Mouse (Mus musculus) testis, adult 2 months (tissue): ENCODE measurements around the gene Clcnka. TPM values are rescaled to one million over a fixed set of nuclear protein-coding genes. Genes with fewer than 3 reads are reported as not detected.

Source experiments
- H3K27ac ChIP-seq: fragments of 200-500 bp; 2 replicates; pipeline ENCODE4 v1.5.1; 2012; ENCODE audit warnings: low read depth, low read length; ENCODE audit not compliant: control insufficient read depth, insufficient read depth
- H3K27me3 ChIP-seq: fragments of 200-500 bp; 2 replicates; pipeline ENCODE4 v1.6.1; 2012; ENCODE audit warnings: mild to moderate bottlenecking, low read length, moderate library complexity; ENCODE audit not compliant: control insufficient read depth, insufficient read depth
- H3K36me3 ChIP-seq: fragments of 200-500 bp; 2 replicates; pipeline ENCODE4 v1.6.1; 2012; ENCODE audit warnings: mild to moderate bottlenecking, low read length; ENCODE audit not compliant: control insufficient read depth, insufficient read depth
- H3K4me1 ChIP-seq: fragments of 200-500 bp; 2 replicates; pipeline ENCODE4 v1.6.1; 2012; ENCODE audit warnings: low read length; ENCODE audit not compliant: control insufficient read depth, insufficient read depth
- H3K4me3 ChIP-seq: fragments of 200-500 bp; 2 replicates; pipeline ENCODE4 v1.5.1; 2012; ENCODE audit warnings: low read depth, mild to moderate bottlenecking, low read length, moderate library complexity, mixed read lengths; ENCODE audit not compliant: control insufficient read depth
- CTCF ChIP-seq: fragments of 200-500 bp; IDR thresholded peaks from 2 replicates; pipeline ENCODE4 v1.5.1; 2012; ENCODE audit warnings: low read depth, mild to moderate bottlenecking, inconsistent platforms, low read length, moderate library complexity; ENCODE audit not compliant: control insufficient read depth, insufficient read depth, insufficient replicate concordance
- POLR2A ChIP-seq: fragments of 200-500 bp; IDR thresholded peaks from 2 replicates; pipeline ENCODE4 v1.6.1; 2012; ENCODE audit warnings: low read depth, mild to moderate bottlenecking, inconsistent platforms, low read length, moderate library complexity; ENCODE audit not compliant: control insufficient read depth
- polyA plus RNA-seq: library from polyadenylated mRNA; depleted of rRNA; stranded (reverse); fragments of >200 nt; gene quantifications from 2 replicates; pipeline ENCODE4 v1.2.3, GENCODE M21; 2012

The Clcnka gene
- polyA plus RNA-seq, 1 experiment: 1.3 TPM

DNA sequence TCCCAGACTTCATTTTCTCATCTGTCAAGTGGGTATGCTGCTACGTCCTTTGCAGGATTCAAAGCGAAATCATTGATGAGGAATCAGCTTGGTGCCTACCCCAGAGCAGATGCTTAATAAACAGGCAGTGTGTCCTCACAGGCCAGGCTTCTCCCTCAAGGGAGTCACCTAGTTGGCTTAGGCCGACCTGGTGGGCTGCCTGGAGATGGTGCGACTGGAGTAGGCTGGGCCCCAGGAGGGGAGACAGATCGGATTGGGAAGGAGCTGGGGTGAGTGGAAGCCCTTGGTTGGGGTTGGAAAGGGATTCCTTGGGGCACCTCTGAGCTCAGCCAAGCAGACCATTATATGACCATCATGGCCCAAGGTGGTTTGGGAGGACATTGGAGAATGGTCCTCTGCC is 26.1 kb downstream of the Clcnka start:
- H3K4me1 ChIP-seq: peaks cover 2% of the 10 kb centered on the region
- H3K4me3 ChIP-seq: no peak overlapping the region
- no peak overlapping the region for H3K27ac ChIP-seq
- H3K27me3 ChIP-seq: no peaks in the 10 kb centered on the region; the same call in 1 of the 2 replicates
- no peak for TF ChIP-seq POLR2A
- no peak for TF ChIP-seq CTCF
- no peaks in the 10 kb centered on the region for H3K36me3 ChIP-seq

DNA sequence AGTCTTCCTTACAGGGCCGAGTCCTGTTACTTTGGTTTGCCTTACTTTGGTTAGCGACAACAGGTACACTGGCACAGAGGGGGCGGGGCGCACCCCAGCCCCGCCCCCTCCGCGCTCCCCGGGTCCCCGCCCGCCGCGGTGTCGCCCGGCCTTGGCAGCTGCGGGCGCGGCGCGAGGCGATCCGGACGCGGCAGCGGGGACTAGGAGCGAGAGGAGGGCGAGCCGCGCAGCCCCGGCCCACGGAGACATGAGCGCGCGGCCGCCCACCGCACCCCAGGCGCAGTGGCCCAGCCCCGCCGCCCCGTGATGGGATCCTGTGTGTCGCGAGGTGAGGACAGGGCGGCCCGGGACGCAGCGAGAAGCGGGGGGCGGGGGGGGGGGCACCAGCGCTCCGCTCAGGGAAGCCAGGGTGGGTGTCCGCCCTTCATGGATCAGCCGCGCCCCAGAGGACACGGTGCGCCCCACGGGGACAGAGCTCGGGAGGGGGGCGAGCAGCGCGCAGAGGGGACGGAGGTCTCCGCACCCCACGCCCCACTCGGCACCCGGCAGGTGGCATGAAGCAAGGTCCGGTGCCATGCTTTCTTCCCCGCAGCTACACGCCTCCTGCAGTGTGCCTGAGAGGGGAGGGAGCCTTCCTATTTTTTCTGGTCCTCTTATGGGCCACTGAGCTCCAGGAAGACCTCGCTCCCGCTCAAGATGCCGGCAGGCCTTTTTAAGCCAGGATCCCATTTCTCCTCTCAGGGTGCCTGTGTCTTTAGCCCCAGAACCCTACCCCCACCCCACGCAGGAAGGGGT is 30.3 kb downstream of the Clcnka start, which contains the start of gene Fam131c:
TSS of gene Fam131c (plus strand) at position 224 of the 795 bp plus-strand sequence.
- Histone ChIP-seq H3K27ac (no peak within 1 kb of the TSS), H3K27me3 (no peaks in the 10 kb centered on the region; the same call in 1 of the 2 replicates), H3K36me3 (no peaks in the 10 kb centered on the region), H3K4me1 (peaks cover 2% of the 10 kb centered on the region), H3K4me3 (no peak within 1 kb of the TSS; the same call in 1 of the 2 replicates)
- TF ChIP-seq CTCF (no peak), POLR2A (no peak)

DNA sequence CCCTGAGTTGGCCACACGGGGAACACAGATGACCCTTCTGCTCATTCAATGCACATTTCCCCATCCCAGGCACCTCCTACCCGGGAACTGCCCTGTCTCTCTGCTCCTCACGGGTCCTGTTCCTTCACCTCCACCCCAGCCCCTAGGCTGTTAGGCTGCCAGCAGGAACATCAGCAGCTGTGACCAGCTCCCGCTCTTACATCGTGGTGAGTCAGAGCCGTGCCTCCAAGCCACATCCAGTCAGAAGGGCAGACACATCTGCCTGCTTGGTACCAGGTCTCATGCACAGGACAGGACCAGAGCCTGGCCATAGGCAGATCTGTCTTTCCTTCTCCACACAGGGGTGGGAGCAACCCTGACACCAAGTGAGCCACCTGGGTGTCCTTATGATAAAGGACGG is 32.6 kb downstream of the Clcnka start:
- Histone ChIP-seq H3K27me3 (no peaks in the 10 kb centered on the region; the same call in 1 of the 2 replicates), H3K4me1 (peaks cover 2% of the 10 kb centered on the region), H3K4me3 (no peak overlapping the region), H3K36me3 (no peaks in the 10 kb centered on the region), H3K27ac (no peak overlapping the region)
- TF ChIP-seq CTCF (no peak), POLR2A (no peak)

DNA sequence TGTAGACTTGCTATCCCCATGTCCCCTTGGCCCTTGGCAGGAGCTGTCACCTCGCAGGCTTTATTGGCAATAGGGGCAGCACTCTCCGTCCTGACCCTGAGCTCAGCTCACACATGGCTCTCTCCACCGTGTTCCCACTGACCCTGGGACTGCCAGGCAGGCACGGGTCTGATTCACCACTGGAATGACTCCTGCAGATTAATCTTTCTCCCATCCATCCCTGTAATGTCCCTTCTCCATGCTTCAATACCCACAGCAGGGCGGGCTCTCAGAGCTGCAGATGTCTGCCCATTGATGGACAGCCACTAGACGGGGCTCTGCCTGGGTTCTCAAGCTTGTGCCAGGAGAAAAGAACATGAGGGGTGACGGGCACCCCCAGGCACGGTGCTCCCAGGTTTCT is 33.4 kb downstream of the Clcnka start:
- Histone ChIP-seq H3K27me3 (no peaks in the 10 kb centered on the region; the same call in 1 of the 2 replicates), H3K27ac (no peak overlapping the region), H3K36me3 (no peaks in the 10 kb centered on the region), H3K4me1 (peaks cover 2% of the 10 kb centered on the region), H3K4me3 (no peak overlapping the region)
- TF ChIP-seq POLR2A (no peak), CTCF (no peak)

DNA sequence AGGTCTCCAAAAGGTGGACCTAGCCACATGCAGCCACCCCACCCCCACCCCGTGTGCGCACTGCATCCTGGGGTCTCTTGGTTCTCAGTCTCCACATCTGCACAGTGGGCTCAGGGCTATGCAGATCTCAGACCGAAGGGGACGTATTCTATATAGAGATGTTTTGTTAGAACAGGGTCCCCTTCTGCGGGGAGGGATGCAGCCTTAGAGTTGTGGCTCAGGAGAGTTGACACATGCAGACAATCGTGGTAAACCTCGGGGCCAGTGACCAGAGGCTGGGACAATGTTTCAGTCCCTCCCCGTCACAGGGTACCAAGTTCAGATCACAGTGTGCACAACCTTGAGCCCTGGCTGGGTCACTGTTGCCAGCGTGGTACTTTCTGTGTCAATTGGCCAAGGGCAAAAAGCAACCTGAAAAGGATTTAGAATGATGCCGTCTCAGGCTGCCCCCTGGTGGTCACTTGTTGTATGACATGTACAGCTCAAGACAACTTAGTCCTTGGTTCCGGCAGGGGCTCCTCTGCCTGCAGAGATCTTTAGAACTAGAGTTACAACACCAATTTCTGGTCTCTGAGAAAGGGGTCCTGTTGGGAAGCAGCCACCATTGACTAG is 35.5 kb downstream of the Clcnka start:
- Histone ChIP-seq H3K4me1 (no peaks in the 10 kb centered on the region), H3K27ac (no peak overlapping the region), H3K27me3 (no peaks in the 10 kb centered on the region), H3K36me3 (no peaks in the 10 kb centered on the region), H3K4me3 (no peak overlapping the region)
- TF ChIP-seq CTCF: peak; percentile 78
- no peak for TF ChIP-seq POLR2A

DNA sequence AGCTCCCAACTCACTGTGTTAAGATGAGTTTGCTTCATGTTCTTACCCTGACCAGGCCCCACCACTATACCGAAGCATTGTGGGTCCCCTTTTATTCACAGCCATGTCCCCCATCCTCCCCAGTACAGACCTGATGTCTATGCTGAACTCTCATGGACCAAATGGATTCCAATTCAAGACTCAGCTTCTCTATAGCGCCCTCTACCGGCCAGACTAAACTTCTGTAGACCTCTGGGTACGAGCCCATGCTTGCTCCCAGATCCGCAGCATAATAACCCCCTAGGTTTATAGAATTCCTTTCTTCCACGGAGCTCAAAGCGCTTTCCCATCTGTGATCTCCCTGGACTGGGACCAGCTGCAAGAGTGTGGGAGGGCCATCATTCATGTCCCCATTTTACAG is 37.7 kb downstream of the Clcnka start:
- TF ChIP-seq CTCF (0 out of 2 replicates have a peak, but pooled peaks have one; percentile 21), POLR2A (no peak)
- no peak overlapping the region for H3K4me3 ChIP-seq
- H3K27me3 ChIP-seq: no peaks in the 10 kb centered on the region

DNA sequence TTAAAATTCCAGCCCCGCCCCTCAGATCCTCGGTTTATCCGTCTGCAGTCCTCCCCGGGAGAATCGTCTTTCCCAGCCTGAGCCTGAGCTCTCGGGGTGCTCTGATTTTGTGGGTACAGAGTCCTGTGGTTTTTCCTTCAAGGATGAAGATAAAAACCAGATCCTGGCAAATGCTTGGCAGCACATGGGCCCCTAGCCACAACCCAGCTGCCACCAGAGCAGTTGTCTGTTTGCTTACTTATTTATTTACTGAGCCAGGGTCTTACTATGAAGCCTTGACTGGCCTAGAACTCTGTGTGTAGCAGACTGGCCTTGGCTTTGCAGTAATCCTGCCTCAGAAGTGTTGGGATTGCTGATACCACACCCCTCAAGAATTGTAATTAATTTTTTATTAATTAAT is 39.3 kb downstream of the Clcnka start:
- no peaks in the 10 kb centered on the region for H3K4me1 ChIP-seq
- no peak for TF ChIP-seq CTCF
- no peak for TF ChIP-seq POLR2A
- no peaks in the 10 kb centered on the region for H3K27me3 ChIP-seq
- H3K27ac ChIP-seq: no peak overlapping the region
- no peak overlapping the region for H3K4me3 ChIP-seq
- no peaks in the 10 kb centered on the region for H3K36me3 ChIP-seq

More for the DNA sequence above, 37.7 kb downstream of the Clcnka start:
- H3K27ac ChIP-seq: no peak overlapping the region
- no peaks in the 10 kb centered on the region for H3K4me1 ChIP-seq
- H3K36me3 ChIP-seq: no peaks in the 10 kb centered on the region
